Mouse (Mus musculus): ENCODE results near the gene Haus3. TPM values are rescaled to one million over a fixed set of nuclear protein-coding genes. Genes with fewer than 3 reads are reported as not detected.

Gene Haus3
- total RNA-seq, 2 experiments from 2014 or later = 11.5 to 12.5 TPM

Other genes with a start within 250 kb of the Haus3 start
- 10 to 100 TPM; 16.9 to 18.3 TPM for gene Nelfa, start 233.1 kb downstream of the Haus3 start, total RNA-seq (2021)
- gene Gm1673, start 186.1 kb downstream of the Haus3 start, total RNA-seq (2021) = 10 to 100 TPM; 12.5 to 13.9 TPM
- 1 to 10 TPM; 1.8 to 2.0 TPM for gene Nat8l, start 173.5 kb downstream of the Haus3 start, total RNA-seq (2021)
- gene Poln, start 79 bp downstream of the Haus3 start, total RNA-seq (2021) = under 1 TPM; 0.47 to 0.52 TPM
- gene Mxd4, start 18.2 kb upstream of the Haus3 start, total RNA-seq (2021) = 10 to 100 TPM; 60.7 to 66.5 TPM
- gene Zfyve28, start 118.9 kb upstream of the Haus3 start, total RNA-seq (2021) = 1 to 10 TPM; 1.5 to 2.5 TPM
- gene Cfap99, start 119.1 kb upstream of the Haus3 start, total RNA-seq (2021) = not detected
- gene Rnf4, start 166.8 kb upstream of the Haus3 start, total RNA-seq (2021) = 10 to 100 TPM; 85.8 to 86.3 TPM
- 10 to 100 TPM; 36.0 to 41.7 TPM for gene Fam193a, start 200.4 kb upstream of the Haus3 start, total RNA-seq (2021)